ENCODE assay signal across 24 mouse cellular contexts in the genomic region with DNA sequence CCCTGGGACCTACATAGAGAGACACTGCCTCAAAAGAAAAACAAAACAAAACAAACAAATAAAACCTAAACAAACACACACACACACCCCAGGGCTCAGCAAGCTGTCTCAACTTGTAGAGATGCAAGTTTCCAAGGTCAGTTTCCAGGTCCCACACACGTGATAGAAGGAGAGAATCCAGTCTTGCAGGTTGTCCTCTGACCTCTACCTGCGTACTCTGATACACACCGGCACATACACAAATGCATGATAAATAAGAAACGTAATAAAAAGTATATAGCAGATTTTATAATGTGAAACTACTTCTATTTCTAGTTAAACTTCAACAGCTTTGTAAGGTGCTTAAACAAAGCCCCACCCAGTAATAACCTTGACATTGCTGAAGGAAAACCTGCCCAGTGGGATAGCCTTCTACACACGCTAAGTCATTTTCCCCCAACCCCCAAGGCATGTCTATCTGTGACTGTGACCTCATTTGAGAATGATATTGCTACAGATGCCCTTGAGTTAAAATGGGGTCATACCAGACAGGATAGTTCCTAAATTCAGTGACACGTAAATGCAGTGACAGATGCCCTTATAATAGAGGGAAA. TPM values are rescaled to one million over a fixed set of nuclear protein-coding genes. Genes with fewer than 3 reads are reported as not detected.
"Had no signal": no experiment of that assay in that cellular context is flagged by ENCODE, and none has a peak within 500 bp of the region (broad histone marks: within the 10 kb centered on the region; RNA-seq: fewer than 3 reads in every experiment).

No protein-coding gene starts in this region.

- H3K4me3 ChIP-seq: liver, embryonic 13.5 days; liver, embryonic 15.5 days; lung, embryonic 15.5 days; midbrain, embryonic 10.5 days; midbrain, embryonic 12.5 days; neural tube, embryonic 12.5 days had no signal

- ATAC-seq: liver, postnatal 0 days; lung, postnatal 0 days had no signal

- H3K9me3 ChIP-seq: liver, embryonic 13.5 days; liver, embryonic 15.5 days; lung, embryonic 15.5 days; midbrain, embryonic 10.5 days; midbrain, embryonic 12.5 days; neural tube, embryonic 12.5 days had no signal

- H3K36me3 ChIP-seq: liver, embryonic 13.5 days; liver, embryonic 15.5 days; lung, embryonic 15.5 days; midbrain, embryonic 10.5 days; midbrain, embryonic 12.5 days; neural tube, embryonic 12.5 days had no signal

- DNase-seq: liver, embryonic 13.5 days; liver, postnatal 0 days; lung, adult 2 months; lung, postnatal 14 days; lung, postnatal 36 days; midbrain, embryonic 14.5 days; right cerebral cortex, postnatal 14 days; spleen, adult 18-20 months; thymus, adult 18-20 months; thymus, postnatal 14 days; thymus, postnatal 36 days had no signal

- H3K27me3 ChIP-seq: liver, embryonic 15.5 days; lung, embryonic 15.5 days; midbrain, embryonic 12.5 days; neural tube, embryonic 12.5 days had no signal

- H3K27ac ChIP-seq: liver, embryonic 13.5 days; liver, embryonic 15.5 days; lung, embryonic 15.5 days; macrophage; midbrain, embryonic 10.5 days; midbrain, embryonic 12.5 days; neural tube, embryonic 12.5 days had no signal

- H3K4me2 ChIP-seq: liver, embryonic 13.5 days; liver, embryonic 15.5 days; lung, embryonic 15.5 days; midbrain, embryonic 12.5 days; neural tube, embryonic 12.5 days had no signal

- H3K9ac ChIP-seq: liver, embryonic 13.5 days; liver, embryonic 15.5 days; liver, postnatal 0 days; lung, embryonic 15.5 days; midbrain, embryonic 12.5 days; neural tube, embryonic 12.5 days had no signal

- H3K4me1 ChIP-seq: liver, embryonic 13.5 days; liver, embryonic 15.5 days; lung, embryonic 15.5 days; midbrain, embryonic 12.5 days; neural tube, embryonic 12.5 days had no signal

RNA-seq across cellular contexts. Expression of a gene that starts 20.6 kb away (rescaled TPM):
- total RNA-seq: megakaryocyte-erythroid progenitor cell, adult 5-6 weeks; midbrain, postnatal 0 days; monocyte, adult 5-6 weeks; neutrophil, adult 5-6 weeks had no signal
- polyA plus RNA-seq: liver, embryonic 15.5 days; liver, postnatal 0 days; macrophage; neural tube, embryonic 14.5 days had no signal

RNA-seq across cellular contexts. Expression of a gene that starts 47.2 kb away (rescaled TPM):
- total RNA-seq: megakaryocyte progenitor cell, adult 5-6 weeks; megakaryocyte-erythroid progenitor cell, adult 5-6 weeks; monocyte, adult 5-6 weeks; neutrophil, adult 5-6 weeks had no signal
- polyA plus RNA-seq: liver, embryonic 13.5 days; liver, embryonic 15.5 days; midbrain, embryonic 10.5 days; midbrain, embryonic 12.5 days; midbrain, postnatal 0 days had no signal
